Mouse (Mus musculus) brain, embryonic 14.5 days (tissue): ENCODE measurements around the gene Pomgnt1. TPM values are rescaled to one million over a fixed set of nuclear protein-coding genes. Genes with fewer than 3 reads are reported as not detected.

Experiments
- DNase-seq: peaks from one replicate; pipeline ENCODE4 v3.0.0-alpha.2; 2011; ENCODE audit warnings: low read depth
- CTCF ChIP-seq: fragments of 200-500 bp; IDR thresholded peaks from 2 replicates; pipeline ENCODE4 v1.5.1; 2012; ENCODE audit warnings: inconsistent platforms, mild to moderate bottlenecking, moderate library complexity, borderline replicate concordance; ENCODE audit not compliant: insufficient read depth, insufficient read length; ENCODE audit errors: extremely low read depth
- POLR2A ChIP-seq: fragments of 200-500 bp; IDR thresholded peaks from 2 replicates; pipeline ENCODE4 v1.6.1; 2012; ENCODE audit warnings: mild to moderate bottlenecking, inconsistent platforms, borderline replicate concordance; ENCODE audit not compliant: poor library complexity, insufficient read depth, insufficient read length, severe bottlenecking; ENCODE audit errors: extremely low read depth
- polyA plus RNA-seq: library from polyadenylated mRNA; depleted of rRNA; stranded (reverse); fragments of >200 nt; gene quantifications from 2 replicates; pipeline ENCODE4 v1.2.3, GENCODE M21; 2012; rRNA removed

The Pomgnt1 gene
- polyA plus RNA-seq, 1 experiment, result 73.2 TPM

DNA sequence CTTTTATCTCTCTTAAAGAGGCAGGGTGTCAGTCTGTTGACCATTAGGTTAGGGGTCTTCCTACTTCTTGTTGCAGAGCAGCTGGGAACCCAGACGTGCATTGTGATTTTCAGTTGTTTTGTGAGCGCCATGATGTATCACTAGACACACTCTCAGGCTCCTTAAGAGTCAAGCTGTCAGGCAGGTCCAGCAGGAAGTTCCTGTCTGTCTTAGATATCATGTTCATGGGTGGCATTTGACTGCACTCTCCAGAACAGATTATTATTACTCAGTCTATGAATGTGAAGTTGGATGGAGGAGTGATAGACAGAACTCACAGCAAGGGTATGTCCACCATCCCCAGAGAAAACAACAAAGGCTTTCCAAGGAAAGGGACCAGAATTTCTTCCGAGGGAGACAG is 80.8 kb downstream of the Pomgnt1 start:
- DNase-seq, result no peak
- no peak for TF ChIP-seq POLR2A
- TF ChIP-seq CTCF, result no peak

DNA sequence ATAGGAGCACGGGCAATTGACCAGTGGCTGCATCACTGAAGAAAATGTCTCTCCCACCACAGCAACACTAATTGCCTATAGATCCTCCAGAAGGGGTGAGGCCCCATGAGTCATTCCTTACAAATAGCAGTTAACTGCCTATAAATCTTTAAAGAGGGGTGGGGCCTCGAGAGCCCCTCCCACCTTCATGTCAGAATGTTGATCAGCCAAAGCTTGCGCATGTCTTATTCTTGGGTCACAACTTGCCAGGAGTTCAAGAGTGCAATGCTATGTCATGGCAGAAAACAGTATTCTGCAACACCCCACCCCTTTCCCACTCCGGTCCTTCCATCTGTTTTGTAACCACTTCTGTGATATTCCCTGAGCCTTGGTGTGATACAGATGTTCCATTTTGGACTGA is 82.9 kb downstream of the Pomgnt1 start:
- DNase-seq, result no peak
- TF ChIP-seq CTCF (no peak), POLR2A (no peak)

- DNase-seq, result no peak
- TF ChIP-seq POLR2A, result no peak
- TF ChIP-seq CTCF, result no peak
These were observed 85.3 kb downstream of the Pomgnt1 start for GRCm38 (mm10) chr4:116208891-116209290.

Other genes starting within 250 kb of the Pomgnt1 start
- 0.10 and 0.18 TPM in 2 replicates for gene Kncn, start 239.4 kb upstream of the Pomgnt1 start, polyA plus RNA-seq
- 0.08 TPM in 1 of 2 replicates, not detected in the other for gene 6430628N08Rik, start 233.2 kb upstream of the Pomgnt1 start, polyA plus RNA-seq
- 4.8 and 9.5 TPM in 2 replicates for gene Dmbx1, start 183.9 kb upstream of the Pomgnt1 start, polyA plus RNA-seq
- 14.5 and 20.1 TPM in 2 replicates for gene Faah, start 105.9 kb upstream of the Pomgnt1 start, polyA plus RNA-seq
- 8.1 and 8.2 TPM in 2 replicates for gene Nsun4, start 70.0 kb upstream of the Pomgnt1 start, polyA plus RNA-seq
- 362 and 404 TPM in 2 replicates for gene Uqcrh, start 48.8 kb upstream of the Pomgnt1 start, polyA plus RNA-seq
- gene Lrrc41, start 48.6 kb upstream of the Pomgnt1 start, polyA plus RNA-seq, result 59.2 and 59.6 TPM in 2 replicates
- gene Rad54l, start 150 bp upstream of the Pomgnt1 start, polyA plus RNA-seq, result 8.1 and 13.1 TPM in 2 replicates
- gene Lurap1, start 27.5 kb downstream of the Pomgnt1 start, polyA plus RNA-seq, result 1.4 and 1.5 TPM in 2 replicates
- gene Tspan1, start 43.8 kb downstream of the Pomgnt1 start, polyA plus RNA-seq, result 0.07 TPM in 1 of 2 replicates, not detected in the other
- gene 1700042G07Rik, start 49.5 kb downstream of the Pomgnt1 start, polyA plus RNA-seq, result not detected in 2 replicates
- not detected in 2 replicates for gene Gm49337, start 49.5 kb downstream of the Pomgnt1 start, polyA plus RNA-seq
- 117 and 122 TPM in 2 replicates for gene Pik3r3, start 97.8 kb downstream of the Pomgnt1 start, polyA plus RNA-seq